8 mouse cellular contexts compared by ENCODE assay signal in genomic region chr4:130138441-130139213, GRCm38 (mm10). TPM values are rescaled to one million over a fixed set of nuclear protein-coding genes. Genes with fewer than 3 reads are reported as not detected.
A peak's percentile ranks its signal among the peaks of the same experiment; 100 is the strongest.
DNase-seq lines count a peak whose midpoint lies in the region; ATAC-seq and TF ChIP-seq lines count a peak whose summit lies in the region.

No protein-coding gene starts in this region.

- H3K4me3 ChIP-seq in heart, adult 2 months: peak overlapping the region; percentile 32
- no peak overlapping the region for H3K4me3 ChIP-seq in kidney, adult 2 months (ENCODE audit: insufficient read depth, low read depth, low read length)
- peak overlapping the region; percentile 33 for H3K4me3 ChIP-seq in limb, embryonic 15.5 days
- H3K4me3 ChIP-seq in midbrain, postnatal 0 days (ENCODE audit: low read depth, low read length): peak overlapping the region; percentile 52
- H3K4me3 ChIP-seq in stomach, embryonic 15.5 days (replicated peaks): peak overlapping the region; percentile 32

- WGBS in heart, adult 2 months: under 1% methylated on average over 55 of the region's 57 CpGs
- WGBS in kidney, adult 2 months: 2% methylated on average over 57 of the region's 57 CpGs
- under 1% methylated on average over 49 of the region's 57 CpGs for WGBS in limb, embryonic 15.5 days
- under 1% methylated on average over 53 of the region's 57 CpGs for WGBS in midbrain, postnatal 0 days
- 1% methylated on average over 56 of the region's 57 CpGs for WGBS in stomach, embryonic 15.5 days

- TF ChIP-seq EP300 in heart, adult 2 months (IDR thresholded peaks at IDR 0.05; ENCODE audit: insufficient read depth, low read depth, low read length): 0 out of 2 replicates have a peak, but pooled peaks have one; percentile 38

- DNase-seq in ovary, postnatal 10 days (ENCODE audit: low spot score): peak; percentile 55
- DNase-seq in ovary, adult 18-20 months (ENCODE audit: low spot score): no peak
- DNase-seq in embryo, embryonic 9.5 days (ENCODE audit: extremely low spot score): peak; percentile 87
- DNase-seq in heart, adult 2 months: peak; percentile 66 to 87
- DNase-seq in kidney, adult 2 months: peak; percentile 72
- peak; percentile 80 for DNase-seq in midbrain, postnatal 0 days (ENCODE audit: low spot score)

- intact Hi-C loops in heart, adult 2 months (cut with DNase I): loop anchor here (1.0 to 5.0 kb wide), 4 partner anchors 16 to 109 kb away; no protein-coding TSS in a partner anchor

- peak; percentile 99; the same call in 1 of the 2 replicates for TF ChIP-seq CTCF in heart, adult 2 months (IDR thresholded peaks at IDR 0.05)
- peak; percentile 64 for TF ChIP-seq CTCF in kidney, adult 2 months (conservative IDR thresholded peaks at IDR 0.05; ENCODE audit: insufficient read depth, insufficient read length, low read depth, low read length)
- TF ChIP-seq CTCF in midbrain, postnatal 0 days (IDR thresholded peaks at IDR 0.05): peak; percentile 93

- peak overlapping the region; percentile 28 for H3K9ac ChIP-seq in heart, adult 2 months (ENCODE audit: low read depth, low read length)
- H3K9ac ChIP-seq in limb, embryonic 15.5 days: no peak overlapping the region
- peak overlapping the region; percentile 71 for H3K9ac ChIP-seq in midbrain, postnatal 0 days (replicated peaks; ENCODE audit: low read length, poor library complexity, severe bottlenecking)
- H3K9ac ChIP-seq in stomach, embryonic 15.5 days: no peak overlapping the region; the same call in 1 of the 2 replicates

- H3K79me2 ChIP-seq in heart, adult 2 months (replicated peaks; ENCODE audit: control insufficient read depth, insufficient read depth, low read length): no peaks in the 10 kb centered on the region

- no peaks in the 10 kb centered on the region for H3K36me3 ChIP-seq in heart, adult 2 months (ENCODE audit: control insufficient read depth, insufficient read depth, low read length)
- no peaks in the 10 kb centered on the region for H3K36me3 ChIP-seq in kidney, adult 2 months (ENCODE audit: control insufficient read depth, insufficient read depth, low read length)
- no peaks in the 10 kb centered on the region for H3K36me3 ChIP-seq in limb, embryonic 15.5 days
- H3K36me3 ChIP-seq in midbrain, postnatal 0 days (ENCODE audit: insufficient read depth, low read length): no peaks in the 10 kb centered on the region
- no peaks in the 10 kb centered on the region for H3K36me3 ChIP-seq in stomach, embryonic 15.5 days

- H3K27ac ChIP-seq in heart, adult 2 months: no peak overlapping the region
- H3K27ac ChIP-seq in kidney, adult 2 months (ENCODE audit: insufficient read depth, low read depth, low read length): no peak overlapping the region
- no peak overlapping the region for H3K27ac ChIP-seq in limb, embryonic 15.5 days
- H3K27ac ChIP-seq in midbrain, postnatal 0 days (ENCODE audit: low read depth, low read length): no peak overlapping the region
- no peak overlapping the region for H3K27ac ChIP-seq in stomach, embryonic 15.5 days

- no peak for TF ChIP-seq POLR2A in heart, adult 2 months (IDR thresholded peaks at IDR 0.05; ENCODE audit: insufficient read depth, low read depth, low read length)
- TF ChIP-seq POLR2A in kidney, adult 2 months (IDR thresholded peaks at IDR 0.05; ENCODE audit: low read depth, low read length): no peak

- H3K27me3 ChIP-seq in heart, adult 2 months (ENCODE audit: control insufficient read depth, insufficient read depth, low read length): peaks cover 6% of the 10 kb centered on the region
- peaks cover 1% of the 10 kb centered on the region; the same call in 1 of the 2 replicates for H3K27me3 ChIP-seq in kidney, adult 2 months (replicated peaks; ENCODE audit: control insufficient read depth, insufficient read depth, low read length)
- peaks cover 65% of the 10 kb centered on the region for H3K27me3 ChIP-seq in limb, embryonic 15.5 days
- H3K27me3 ChIP-seq in midbrain, postnatal 0 days (ENCODE audit: insufficient read depth, low read length): peaks cover 6% of the 10 kb centered on the region
- peaks cover 28% of the 10 kb centered on the region for H3K27me3 ChIP-seq in stomach, embryonic 15.5 days (replicated peaks)

- no peaks in the 10 kb centered on the region; the same call in 1 of the 2 replicates for H3K4me1 ChIP-seq in heart, adult 2 months (ENCODE audit: control insufficient read depth, insufficient read depth, low read length)
- no peaks in the 10 kb centered on the region for H3K4me1 ChIP-seq in kidney, adult 2 months (ENCODE audit: control insufficient read depth, insufficient read depth, low read length)
- H3K4me1 ChIP-seq in limb, embryonic 15.5 days: peaks cover 12% of the 10 kb centered on the region
- H3K4me1 ChIP-seq in midbrain, postnatal 0 days (ENCODE audit: insufficient read depth, low read length): peaks cover 4% of the 10 kb centered on the region; the same call in 1 of the 2 replicates
- H3K4me1 ChIP-seq in stomach, embryonic 15.5 days: peaks cover 9% of the 10 kb centered on the region

- peak overlapping the region; percentile 68 for H3K4me2 ChIP-seq in limb, embryonic 15.5 days
- peak overlapping the region; percentile 97 for H3K4me2 ChIP-seq in midbrain, postnatal 0 days (ENCODE audit: low read depth, low read length, poor library complexity, severe bottlenecking)
- H3K4me2 ChIP-seq in stomach, embryonic 15.5 days: peak overlapping the region; percentile 79

- H3K9me3 ChIP-seq in limb, embryonic 15.5 days: no peaks in the 10 kb centered on the region
- no peaks in the 10 kb centered on the region for H3K9me3 ChIP-seq in midbrain, postnatal 0 days (ENCODE audit: low read length)
- no peaks in the 10 kb centered on the region for H3K9me3 ChIP-seq in stomach, embryonic 15.5 days

- no peak; the same call in 1 of the 2 replicates for ATAC-seq in limb, embryonic 15.5 days (ENCODE audit: insufficient number of reproducible peaks, low FRiP score, low TSS enrichment, low read depth)
- peak; percentile 84 for ATAC-seq in midbrain, postnatal 0 days (ENCODE audit: low FRiP score)
- peak; percentile 29; the same call in 1 of the 2 replicates for ATAC-seq in stomach, embryonic 15.5 days (ENCODE audit: insufficient read depth, low FRiP score, low read depth)

RNA-seq across cellular contexts. Expression of gene Hcrtr1, which starts 0.5 kb away (rescaled TPM):
- total RNA-seq in heart, adult 2 months (2021): not detected
- 0.23 and 0.27 TPM in 2 replicates for polyA plus RNA-seq in heart, adult 2 months (2012; rRNA removed)
- polyA plus RNA-seq in kidney, adult 2 months (2012; rRNA removed): 0.54 and 0.56 TPM in 2 replicates
- polyA plus RNA-seq in limb, embryonic 15.5 days (2015; fragmentation: Nextera tagmentation; extraction: Ambion mirVana): 0.10 and 0.12 TPM in 2 replicates
- total RNA-seq in midbrain, postnatal 0 days (2014; rRNA removed): 14.5 and 20.4 TPM in 2 replicates
- 13.9 and 16.7 TPM in 2 replicates for polyA plus RNA-seq in midbrain, postnatal 0 days (2015; fragmentation: Nextera tagmentation; extraction: Ambion mirVana)
- 0.23 and 0.42 TPM in 2 replicates for polyA plus RNA-seq in stomach, embryonic 15.5 days (2015; fragmentation: Nextera tagmentation; extraction: Ambion mirVana)

RNA-seq across cellular contexts. Expression of gene Pef1, which starts 36.3 kb away (rescaled TPM):
- total RNA-seq in heart, adult 2 months (2021): 10 to 100 TPM; 31.4 to 38.0 TPM
- 59.3 and 63.7 TPM in 2 replicates for polyA plus RNA-seq in heart, adult 2 months (2012; rRNA removed)
- 129 and 139 TPM in 2 replicates for polyA plus RNA-seq in kidney, adult 2 months (2012; rRNA removed)
- polyA plus RNA-seq in limb, embryonic 15.5 days (2015; fragmentation: Nextera tagmentation; extraction: Ambion mirVana): 68.1 and 75.1 TPM in 2 replicates
- total RNA-seq in midbrain, postnatal 0 days (2014; rRNA removed): 49.8 and 61.5 TPM in 2 replicates
- polyA plus RNA-seq in midbrain, postnatal 0 days (2015; fragmentation: Nextera tagmentation; extraction: Ambion mirVana): 59.5 and 67.3 TPM in 2 replicates
- polyA plus RNA-seq in stomach, embryonic 15.5 days (2015; fragmentation: Nextera tagmentation; extraction: Ambion mirVana): 61.0 and 62.4 TPM in 2 replicates

RNA-seq across cellular contexts. Expression of gene Tinagl1, which starts 36.3 kb away (rescaled TPM):
- 10 to 100 TPM; 56.4 to 68.6 TPM for total RNA-seq in heart, adult 2 months (2021)
- polyA plus RNA-seq in heart, adult 2 months (2012; rRNA removed): 61.9 and 84.0 TPM in 2 replicates
- 118 and 133 TPM in 2 replicates for polyA plus RNA-seq in kidney, adult 2 months (2012; rRNA removed)
- polyA plus RNA-seq in limb, embryonic 15.5 days (2015; fragmentation: Nextera tagmentation; extraction: Ambion mirVana): 31.0 and 32.6 TPM in 2 replicates
- total RNA-seq in midbrain, postnatal 0 days (2014; rRNA removed): 7.2 and 7.5 TPM in 2 replicates
- polyA plus RNA-seq in midbrain, postnatal 0 days (2015; fragmentation: Nextera tagmentation; extraction: Ambion mirVana): 2.9 and 4.3 TPM in 2 replicates
- 63.1 and 64.4 TPM in 2 replicates for polyA plus RNA-seq in stomach, embryonic 15.5 days (2015; fragmentation: Nextera tagmentation; extraction: Ambion mirVana)

Comparison
In these comparisons a context has a peak if more than half of its experiments do, and no peak if none do; other contexts are left out.
1. H3K9ac ChIP-seq: peak in heart, adult 2 months (single experiment) and midbrain, postnatal 0 days (single experiment); none in limb, embryonic 15.5 days (single experiment) and stomach, embryonic 15.5 days (single experiment).
2. Peak in every context shown above with its lines, with median percentiles within 50 percentile points of each other: CTCF ChIP-seq and H3K4me2 ChIP-seq.